Mouse (Mus musculus): ENCODE measurements at regions not wholly inside any gene's neighbourhood (a gene's known extent, or its start where the extent isn't known, plus 50 kb on each side); places are given as distances from the start of the nearest gene placed in this dataset.

GRCm38 (mm10) chr13:37106009-37106408, 56.0 kb upstream of the F13a1 start:
- TF ChIP-seq POLR2A (IDR thresholded peaks at IDR 0.05; ENCODE audit: low read depth, low read length) = no peak
- no peak for TF ChIP-seq CTCF (IDR thresholded peaks at IDR 0.05; ENCODE audit: extremely low read depth, insufficient read depth, insufficient read length, insufficient replicate concordance)
